Comparison of ENCODE assay signal across 8 mouse cellular contexts in the genomic region with DNA sequence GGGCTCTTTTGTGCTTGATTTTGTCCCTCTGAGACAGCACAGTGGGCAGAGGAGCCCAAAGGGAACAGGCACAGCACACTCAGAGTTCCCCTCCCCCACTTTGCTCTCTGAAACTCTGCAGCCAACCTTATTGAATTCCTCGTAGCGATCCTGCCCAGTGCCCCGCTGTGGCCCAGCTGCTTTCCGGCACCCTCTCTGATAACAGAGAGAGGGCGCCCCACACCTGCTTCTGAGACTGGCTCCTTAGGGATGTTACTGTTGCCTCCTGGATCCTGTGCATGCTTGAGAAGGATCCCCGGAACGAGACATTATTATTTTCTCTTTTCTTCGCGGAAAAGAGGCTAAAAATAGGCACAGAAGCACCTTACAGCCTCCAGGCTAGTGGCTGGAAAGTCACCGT.
DNase-seq lines count a peak whose midpoint lies in the region; ATAC-seq lines count a peak whose summit lies in the region.

No protein-coding gene starts in this region.

- intact Hi-C loops in heart, postnatal 36 days (cut with DNase I): loop anchor here (5.0 kb wide), 3 partner anchors 1150 to 1900 kb away; a partner anchor contains a TSS

- H3K4me3 ChIP-seq in embryonic facial prominence, embryonic 15.5 days (replicated peaks): peak overlapping the region; percentile 41
- H3K4me3 ChIP-seq in liver, embryonic 16.5 days (ENCODE audit: low read depth, low read length): peak overlapping the region; percentile 21

- DNase-seq in urinary bladder, postnatal 14 days (ENCODE audit: low spot score): peak; percentile 6
- DNase-seq in urinary bladder, postnatal 25 days (ENCODE audit: low spot score): no peak
- DNase-seq in heart, postnatal 36 days: peak; percentile 14 to 19
- DNase-seq in layer of hippocampus, adult 18-20 months (ENCODE audit: low spot score in 2 of 2): peak; percentile 41 to 67
- DNase-seq in retina, postnatal 1 day: peak; percentile 83
- DNase-seq in spleen, postnatal 36 days (ENCODE audit: low spot score in 2 of 2): no peak

- peak overlapping the region; percentile 80 for H3K4me2 ChIP-seq in embryonic facial prominence, embryonic 15.5 days (replicated peaks)
- peak overlapping the region; percentile 50 for H3K4me2 ChIP-seq in liver, embryonic 16.5 days (ENCODE audit: low read depth, low read length)

- ATAC-seq in embryonic facial prominence, embryonic 15.5 days (ENCODE audit: insufficient number of reproducible peaks, low FRiP score, low TSS enrichment, low read depth): no peak
- ATAC-seq in liver, embryonic 16.5 days (ENCODE audit: low read depth): no peak

- no peak overlapping the region for H3K27ac ChIP-seq in embryonic facial prominence, embryonic 15.5 days (replicated peaks)
- no peak overlapping the region for H3K27ac ChIP-seq in liver, embryonic 16.5 days (ENCODE audit: low read length)

- 1% methylated on average over 10 of the region's 10 CpGs for WGBS in embryonic facial prominence, embryonic 15.5 days
- WGBS in liver, embryonic 16.5 days (ENCODE audit: insufficient replicate concordance): 1% methylated on average over 10 of the region's 10 CpGs

- no peaks in the 10 kb centered on the region for H3K36me3 ChIP-seq in embryonic facial prominence, embryonic 15.5 days
- H3K36me3 ChIP-seq in liver, embryonic 16.5 days (ENCODE audit: control insufficient read depth, insufficient read depth): no peaks in the 10 kb centered on the region

- peak overlapping the region; percentile 23; the same call in 1 of the 2 replicates for H3K9ac ChIP-seq in embryonic facial prominence, embryonic 15.5 days
- H3K9ac ChIP-seq in liver, embryonic 16.5 days (ENCODE audit: low read depth, low read length): no peak overlapping the region

- H3K4me1 ChIP-seq in embryonic facial prominence, embryonic 15.5 days: peaks cover 15% of the 10 kb centered on the region
- H3K4me1 ChIP-seq in liver, embryonic 16.5 days (ENCODE audit: control insufficient read depth, low read depth, low read length): no peaks in the 10 kb centered on the region; the same call in 1 of the 2 replicates

- H3K27me3 ChIP-seq in embryonic facial prominence, embryonic 15.5 days: peaks cover 6% of the 10 kb centered on the region; the same call in 1 of the 2 replicates
- H3K27me3 ChIP-seq in liver, embryonic 16.5 days (ENCODE audit: control insufficient read depth, insufficient read depth, low read depth, low read length): peaks cover 8% of the 10 kb centered on the region

- H3K9me3 ChIP-seq in embryonic facial prominence, embryonic 15.5 days (replicated peaks): no peaks in the 10 kb centered on the region
- no peaks in the 10 kb centered on the region for H3K9me3 ChIP-seq in liver, embryonic 16.5 days (replicated peaks; ENCODE audit: control insufficient read depth, low read length)

Comparison
In these comparisons a context has a peak if more than half of its experiments do, and no peak if none do; other contexts are left out.
1. DNase-seq: peak in urinary bladder, postnatal 14 days (single experiment), heart, postnatal 36 days (2 of 2), layer of hippocampus, adult 18-20 months (2 of 2) and retina, postnatal 1 day (single experiment); none in urinary bladder, postnatal 25 days (single experiment) and spleen, postnatal 36 days (0 of 2).